Mouse (Mus musculus) bone marrow macrophage, adult 2 months (primary cell): ENCODE results near the gene Dqx1.

Source experiments
- CTCF ChIP-seq: IDR thresholded peaks from 2 replicates; pipeline ENCODE4 v1.5.1; 2012; ENCODE audit warnings: low read depth, mild to moderate bottlenecking, low read length, moderate library complexity
- POLR2A ChIP-seq: IDR thresholded peaks from 2 replicates; pipeline ENCODE4 v1.6.1; 2012; ENCODE audit warnings: mild to moderate bottlenecking, low read depth, low read length, borderline replicate concordance

DNA sequence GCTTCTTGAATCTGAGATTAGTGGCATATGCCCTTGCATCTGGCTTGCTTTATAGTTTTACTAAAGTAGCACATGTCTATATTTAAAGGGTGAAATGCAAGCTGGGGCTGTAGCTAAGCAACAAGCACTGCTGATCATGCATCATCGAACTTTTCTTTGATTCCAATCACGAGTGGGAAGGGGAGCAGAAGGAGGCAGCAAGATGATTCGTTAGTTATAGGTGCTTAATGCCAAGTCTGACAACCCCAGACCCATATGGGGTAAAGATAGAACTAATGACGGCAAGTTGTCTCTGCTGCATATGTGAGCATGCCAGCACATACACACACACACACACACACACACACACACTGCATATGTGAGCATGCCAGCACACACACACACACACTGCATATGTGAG is 46.5 kb downstream of the Dqx1 start:
- no peak for TF ChIP-seq POLR2A
- no peak for TF ChIP-seq CTCF
